Mouse (Mus musculus) CD4-positive, CD25-positive, alpha-beta regulatory T cell, adult 9 weeks (primary cell): ENCODE measurements around the gene Crybb3. TPM values are rescaled to one million over a fixed set of nuclear protein-coding genes. Genes with fewer than 3 reads are reported as not detected.

ENCODE experiments used
- polyA plus RNA-seq: library from polyadenylated mRNA; unstranded; fragments of 100-300 nt; shearing (Covaris generic); gene quantifications from one replicate; pipeline ENCODE4 v1.2.1, GENCODE M21; 2017

Gene Crybb3
- polyA plus RNA-seq: not detected

GRCm38 (mm10) chr5:113081439-113081838 lies at the start of gene Crybb3:
Gene Crybb3, minus strand, starts transcription at chr5:113081584.

GRCm38 (mm10) chr5:113070017-113070416 lies 11.4 kb downstream of the Crybb3 start, which contains the start of gene Crybb2:
Gene Crybb2, minus strand, starts transcription at chr5:113070117.

Other genes with a start within 250 kb of the Crybb3 start
- gene Myo18b, start 185.2 kb downstream of the Crybb3 start, polyA plus RNA-seq: not detected
- gene Grk3, start 65.8 kb downstream of the Crybb3 start, polyA plus RNA-seq: 0.12 TPM
- not detected for gene Crybb2, start 11.5 kb downstream of the Crybb3 start, polyA plus RNA-seq
- gene 2900026A02Rik, start 139.7 kb upstream of the Crybb3 start, polyA plus RNA-seq: 4.6 TPM
- gene Tmem211, start 145.3 kb upstream of the Crybb3 start, polyA plus RNA-seq: not detected
- gene Sgsm1, start 229.2 kb upstream of the Crybb3 start, polyA plus RNA-seq: not detected